Mouse (Mus musculus): ENCODE data around the gene Ikbke. TPM values are rescaled to one million over a fixed set of nuclear protein-coding genes. Genes with fewer than 3 reads are reported as not detected.

Gene Ikbke
- total RNA-seq, 2 experiments from 2014 or later, result 1.4 to 2.7 TPM

- Histone ChIP-seq H3K4me3 (no peak overlapping the region), H3K27ac (no peak overlapping the region)
- intact Hi-C loops (cut with DNase I), result no loop called here
- no peak for TF ChIP-seq CTCF (IDR thresholded peaks at IDR 0.05)
- no peak for DNase-seq (ENCODE audit: extremely low spot score in 1 of 2, low spot score in 2 of 2)
Measured at GRCm38 (mm10) chr1:131298171-131298570, 18.8 kb upstream of the Ikbke start.

GRCm38 (mm10) chr1:131296726-131297125, 17.3 kb upstream of the Ikbke start:
- intact Hi-C loops (cut with DNase I), result no loop called here
- Histone ChIP-seq H3K4me3 (no peak overlapping the region), H3K27ac (no peak overlapping the region)
- no peak for TF ChIP-seq CTCF (IDR thresholded peaks at IDR 0.05)
- DNase-seq (ENCODE audit: extremely low spot score in 1 of 2, low spot score in 2 of 2), result no peak

- Histone ChIP-seq H3K27ac (no peak overlapping the region), H3K4me3 (no peak overlapping the region)
- intact Hi-C loops (cut with DNase I), result no loop called here
- no peak for DNase-seq (ENCODE audit: extremely low spot score in 1 of 2, low spot score in 2 of 2)
- no peak for TF ChIP-seq CTCF (IDR thresholded peaks at IDR 0.05)
Measured at GRCm38 (mm10) chr1:131295200-131295599, 15.8 kb upstream of the Ikbke start.

GRCm38 (mm10) chr1:131293922-131294250, 14.5 kb upstream of the Ikbke start:
- no peak overlapping the region for H3K4me3 ChIP-seq
- TF ChIP-seq CTCF (IDR thresholded peaks at IDR 0.05), result no peak
- intact Hi-C loops (cut with DNase I), result loop anchor here (5.0 kb wide), 2 partner anchors 233 to 363 kb away; partner anchors contain the start of genes Fam72a and Srgap2
- peak overlapping the region; percentile 3; the same call in 1 of the 2 replicates for H3K27ac ChIP-seq
- DNase-seq (ENCODE audit: extremely low spot score in 1 of 2, low spot score in 2 of 2), result no peak

GRCm38 (mm10) chr1:131293221-131293921, 14.0 kb upstream of the Ikbke start:
- DNase-seq (ENCODE audit: extremely low spot score in 1 of 2, low spot score in 2 of 2), result no peak
- Histone ChIP-seq H3K4me3 (no peak overlapping the region), H3K27ac (no peak overlapping the region)
- no peak; the same call in 1 of the 2 replicates for TF ChIP-seq CTCF (IDR thresholded peaks at IDR 0.05)
- intact Hi-C loops (cut with DNase I), result loop anchor here (5.0 kb wide), 2 partner anchors 234 to 364 kb away; partner anchors contain the start of genes Fam72a and Srgap2

GRCm38 (mm10) chr1:131290648-131291047, 11.2 kb upstream of the Ikbke start:
- intact Hi-C loops (cut with DNase I), result loop anchor here (2.0 to 5.0 kb wide), 3 partner anchors 237 to 367 kb away; partner anchors contain the start of genes Fam72a and Srgap2
- DNase-seq (ENCODE audit: extremely low spot score in 1 of 2, low spot score in 2 of 2), result peak; percentile 58 to 68
- peak; percentile 80 for TF ChIP-seq CTCF (IDR thresholded peaks at IDR 0.05)
- Histone ChIP-seq H3K4me3 (no peak overlapping the region), H3K27ac (no peak overlapping the region)

- Histone ChIP-seq H3K27ac (no peak overlapping the region), H3K4me3 (no peak overlapping the region)
- no peak for DNase-seq (ENCODE audit: extremely low spot score in 1 of 2, low spot score in 2 of 2)
- intact Hi-C loops (cut with DNase I), result no loop called here
- TF ChIP-seq CTCF (IDR thresholded peaks at IDR 0.05), result no peak
Measured at GRCm38 (mm10) chr1:131288938-131289337, 9.5 kb upstream of the Ikbke start.

- Histone ChIP-seq H3K27ac (no peak overlapping the region), H3K4me3 (no peak overlapping the region)
- TF ChIP-seq CTCF (IDR thresholded peaks at IDR 0.05), result no peak
- intact Hi-C loops (cut with DNase I), result no loop called here
- no peak for DNase-seq (ENCODE audit: extremely low spot score in 1 of 2, low spot score in 2 of 2)
Measured at GRCm38 (mm10) chr1:131287267-131287666, 7.9 kb upstream of the Ikbke start.

GRCm38 (mm10) chr1:131286803-131287202, 7.4 kb upstream of the Ikbke start:
- H3K4me3 ChIP-seq, result no peak overlapping the region
- no peak for DNase-seq (ENCODE audit: extremely low spot score in 1 of 2, low spot score in 2 of 2)
- no peak for TF ChIP-seq CTCF (IDR thresholded peaks at IDR 0.05)
- H3K27ac ChIP-seq, result no peak overlapping the region
- intact Hi-C loops (cut with DNase I), result no loop called here

- Histone ChIP-seq H3K27ac (no peak overlapping the region), H3K4me3 (no peak overlapping the region)
- TF ChIP-seq CTCF (IDR thresholded peaks at IDR 0.05), result no peak
- no peak for DNase-seq (ENCODE audit: extremely low spot score in 1 of 2, low spot score in 2 of 2)
- intact Hi-C loops (cut with DNase I), result no loop called here
Measured at GRCm38 (mm10) chr1:131284616-131285015, 5.2 kb upstream of the Ikbke start.

- intact Hi-C loops (cut with DNase I), result no loop called here
- H3K4me3 ChIP-seq, result no peak overlapping the region
- DNase-seq (ENCODE audit: extremely low spot score in 1 of 2, low spot score in 2 of 2), result no peak
- no peak for TF ChIP-seq CTCF (IDR thresholded peaks at IDR 0.05)
- no peak overlapping the region for H3K27ac ChIP-seq
Measured at GRCm38 (mm10) chr1:131284167-131284566, 4.8 kb upstream of the Ikbke start.

GRCm38 (mm10) chr1:131281731-131282130, 2.3 kb upstream of the Ikbke start:
- Histone ChIP-seq H3K4me3 (no peak overlapping the region), H3K27ac (no peak overlapping the region)
- no peak for TF ChIP-seq CTCF (IDR thresholded peaks at IDR 0.05)
- intact Hi-C loops (cut with DNase I), result no loop called here
- DNase-seq (ENCODE audit: extremely low spot score in 1 of 2, low spot score in 2 of 2), result no peak

GRCm38 (mm10) chr1:131280280-131280679, 874 bp upstream of the Ikbke start:
- TF ChIP-seq CTCF (IDR thresholded peaks at IDR 0.05), result no peak
- no peak overlapping the region for H3K4me3 ChIP-seq
- no peak for DNase-seq (ENCODE audit: extremely low spot score in 1 of 2, low spot score in 2 of 2)
- intact Hi-C loops (cut with DNase I), result no loop called here
- H3K27ac ChIP-seq, result no peak overlapping the region

Measured in left cerebral cortex, adult 2 months (tissue).